Mouse (Mus musculus) ES-E14 (cell line): ENCODE results near the gene Foxj1.
A peak's percentile ranks its signal among the peaks of the same experiment; 100 is the strongest.

ENCODE experiments used
- CHD2 ChIP-seq: IDR thresholded peaks from 2 replicates; pipeline ENCODE4 v1.6.1; 2014; ENCODE audit warnings: mild to moderate bottlenecking, low read depth, low read length, inconsistent platforms
- MAFK ChIP-seq: IDR thresholded peaks from 2 replicates; pipeline ENCODE4 v1.6.1; 2014; ENCODE audit warnings: mild to moderate bottlenecking, low read depth, low read length, inconsistent platforms; ENCODE audit not compliant: insufficient read depth
- ZNF384 ChIP-seq: IDR thresholded peaks from 2 replicates; pipeline ENCODE4 v1.6.1; 2012; ENCODE audit warnings: low read depth, low read length, inconsistent platforms

DNA sequence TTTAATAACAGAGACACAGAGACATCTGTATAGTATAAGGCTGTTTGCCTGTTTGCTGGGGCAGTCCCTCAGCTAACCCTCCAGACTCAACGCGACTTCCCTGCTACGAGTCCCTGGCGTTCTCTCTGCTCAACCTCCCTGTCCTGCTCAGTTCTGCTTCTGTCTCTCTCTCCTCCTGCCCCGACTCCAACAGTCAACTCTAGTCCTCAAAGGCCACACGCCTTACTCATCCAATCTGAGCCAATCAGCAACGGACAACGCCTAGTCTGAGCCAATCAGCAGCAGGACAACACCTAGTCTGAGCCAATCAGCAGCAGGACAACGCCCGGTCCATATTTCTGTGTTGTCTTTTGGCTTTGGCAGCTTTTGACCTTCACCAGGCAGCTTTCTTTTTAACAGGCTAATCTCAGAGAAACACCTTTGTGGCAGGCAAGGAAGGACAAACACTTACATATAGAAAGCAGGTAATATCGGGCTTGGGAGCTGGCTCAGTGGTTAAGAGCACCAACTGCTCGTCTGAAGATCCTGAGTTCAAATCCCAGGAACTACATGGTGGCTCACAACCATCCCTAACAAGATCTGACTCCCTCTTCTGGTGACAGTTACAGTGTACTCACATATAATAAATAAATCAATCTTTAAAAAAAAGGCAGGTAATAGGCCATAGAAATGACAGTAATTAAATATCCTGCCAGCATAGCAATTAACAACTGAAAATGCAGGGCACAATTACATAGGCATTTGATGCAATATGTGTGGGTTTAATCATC, 27.3 kb downstream of the Foxj1 start:
- TF ChIP-seq ZNF384 (no peak), CHD2 (peak; percentile 67), MAFK (no peak)
